Mouse (Mus musculus): Measurements from ENCODE around the gene Fdx1l.

Gene Fdx1l

GRCm38 (mm10) chr9:21073044-21073840, at the start of gene Fdx1l, which contains the start of gene Gm49373:
Gene Fdx1l, minus strand, starts transcription at chr9:21073614.
Gene Gm49373, minus strand, starts transcription at chr9:21073096.
- DNase-seq: peak; percentile 89 to 93

- DNase-seq: no peak
Observed at GRCm38 (mm10) chr9:21121483-21121882, 48.1 kb upstream of the Fdx1l start.

GRCm38 (mm10) chr9:21117073-21117472, 43.7 kb upstream of the Fdx1l start:
- no peak for DNase-seq

- no peak for DNase-seq
Observed at GRCm38 (mm10) chr9:21115105-21115504, 41.7 kb upstream of the Fdx1l start.

GRCm38 (mm10) chr9:21114190-21114589, 40.8 kb upstream of the Fdx1l start:
- peak; percentile 36 to 49 for DNase-seq

GRCm38 (mm10) chr9:21113751-21114150, 40.3 kb upstream of the Fdx1l start:
- no peak for DNase-seq

GRCm38 (mm10) chr9:21107607-21108237, 34.3 kb upstream of the Fdx1l start:
- no peak for DNase-seq

DNA sequence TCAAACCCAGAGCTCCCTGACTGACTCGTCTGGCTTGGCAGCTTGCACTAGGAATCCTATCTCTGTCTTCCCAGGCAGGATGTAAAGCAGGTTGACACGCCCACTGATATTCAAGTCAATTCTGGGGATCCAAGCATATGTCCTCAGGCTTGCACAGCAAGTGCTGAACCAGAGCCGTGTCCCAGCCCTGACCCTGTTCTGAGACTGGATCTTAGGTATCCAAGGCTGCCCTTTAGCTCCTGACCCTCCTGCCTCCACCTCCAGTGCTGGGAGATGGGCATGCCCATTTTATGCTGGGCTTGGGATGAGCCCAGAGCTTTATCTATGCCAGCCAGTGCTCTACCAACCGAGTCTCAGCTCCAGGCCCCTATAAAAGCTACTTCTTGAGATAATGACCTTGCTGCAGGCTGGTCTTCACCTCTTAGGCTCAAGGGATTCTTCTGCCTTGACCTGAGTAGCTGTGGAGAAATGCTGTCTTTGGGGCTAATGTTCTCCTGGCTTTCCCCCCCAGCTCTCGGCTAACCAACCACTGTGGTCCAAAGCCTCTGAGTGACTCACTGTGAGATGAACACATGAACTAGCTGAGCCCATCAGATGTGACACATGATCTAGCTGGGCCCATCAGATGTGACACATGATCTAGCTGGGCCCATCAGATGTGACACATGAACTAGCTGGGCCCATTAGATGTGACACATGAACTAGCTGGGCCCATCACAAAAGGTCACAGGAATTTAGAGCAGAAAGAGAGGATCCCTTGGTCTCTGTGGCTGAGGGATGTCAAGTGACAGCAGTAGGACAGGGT, 32.5 kb upstream of the Fdx1l start:
- DNase-seq: no peak

DNA sequence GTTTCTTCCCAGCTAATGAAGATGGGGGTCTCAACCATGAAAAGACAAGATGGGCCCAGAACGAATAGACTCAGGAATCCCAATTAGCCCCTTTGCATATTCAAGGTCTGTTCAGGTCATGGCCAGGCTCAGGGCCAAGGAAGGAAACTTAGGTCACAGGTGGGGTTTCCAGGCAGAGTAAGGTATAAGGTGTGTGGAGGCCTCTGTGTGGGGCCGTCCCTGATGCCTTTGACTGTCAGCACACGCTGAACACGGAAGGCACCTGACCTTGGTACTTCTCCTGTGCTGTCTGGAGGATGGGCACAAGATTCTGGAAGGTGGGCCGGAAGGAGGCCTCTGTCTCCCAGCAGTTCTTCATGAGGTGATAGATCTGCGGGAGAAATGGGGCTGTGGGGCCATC, 31.4 kb upstream of the Fdx1l start:
- DNase-seq: no peak

- no peak for DNase-seq
Observed at GRCm38 (mm10) chr9:21102076-21102475, 28.7 kb upstream of the Fdx1l start.

DNA sequence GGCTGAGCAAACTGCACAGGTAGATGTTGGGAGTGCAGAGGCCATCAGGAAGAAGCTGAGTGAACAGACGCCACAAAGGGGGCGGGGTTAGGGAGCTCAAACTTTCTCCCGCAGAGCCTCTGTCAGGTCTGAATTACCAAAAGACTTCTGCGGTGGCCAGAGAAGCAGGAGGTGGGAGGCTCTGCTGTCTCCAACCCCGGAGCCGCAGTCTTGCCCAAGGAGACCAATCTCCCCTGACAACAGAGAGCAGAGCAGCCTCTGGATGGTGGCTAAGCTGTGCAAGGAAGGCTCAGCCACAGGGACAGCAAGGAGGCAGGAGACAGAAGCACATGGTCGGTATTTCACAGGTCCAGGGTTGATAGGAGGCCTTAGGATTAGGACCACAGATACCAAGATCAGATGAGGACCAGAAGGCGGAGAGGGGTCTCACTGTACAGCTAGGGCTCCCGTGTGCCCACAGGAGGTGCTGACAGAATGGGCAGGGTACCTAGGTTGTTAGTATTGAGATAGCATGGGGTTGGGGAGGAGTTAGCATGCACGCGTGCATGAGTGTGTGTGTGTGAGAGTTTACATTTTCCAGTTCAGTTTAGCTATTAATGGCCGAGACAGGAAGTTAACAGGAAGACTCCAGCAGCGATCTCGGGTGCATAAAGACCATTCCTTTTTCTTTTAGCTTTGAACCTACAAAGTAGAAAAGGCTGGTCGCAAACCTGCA, 27.2 kb upstream of the Fdx1l start:
- no peak for DNase-seq

DNA sequence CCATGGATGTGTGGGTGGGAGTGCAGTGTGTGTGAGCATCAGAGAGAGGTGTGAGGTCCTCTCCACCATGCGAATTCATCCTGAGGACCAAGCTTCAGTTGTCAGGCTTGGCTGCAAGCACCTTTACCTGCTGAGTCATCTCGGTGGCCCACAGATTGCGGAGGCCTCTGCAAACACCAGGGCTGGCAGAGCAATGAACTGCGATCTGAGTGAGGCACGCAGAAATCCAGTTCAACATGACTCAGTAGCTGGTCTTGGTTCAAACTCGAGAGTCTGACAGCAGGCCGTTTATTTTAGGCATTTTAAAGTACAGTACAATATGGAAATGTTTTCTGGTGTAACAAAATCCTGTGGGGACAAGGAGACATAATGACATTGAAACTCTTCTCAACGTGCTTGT, 24.4 kb upstream of the Fdx1l start:
- no peak for DNase-seq

- no peak for DNase-seq
Observed at GRCm38 (mm10) chr9:21095958-21096357, 22.5 kb upstream of the Fdx1l start.

DNA sequence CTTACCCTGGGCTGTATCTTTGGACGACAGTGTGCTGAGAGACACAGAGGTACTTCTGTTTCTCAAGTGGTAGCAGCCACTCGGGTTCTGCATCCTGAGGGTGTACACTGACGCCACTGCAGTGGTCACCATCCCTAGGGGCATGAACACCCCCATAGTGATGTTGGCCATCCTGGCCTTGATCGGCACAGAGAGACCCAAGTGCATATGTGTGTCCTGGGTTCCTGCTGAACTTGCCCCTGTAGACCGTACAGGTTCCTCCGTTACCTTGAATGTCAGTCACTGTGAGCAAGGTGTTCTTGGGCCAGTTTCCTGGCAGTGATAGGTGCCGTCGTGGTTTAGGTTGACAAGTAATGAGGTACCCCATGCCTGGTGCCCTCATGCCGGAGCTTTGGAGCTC, 20.0 kb upstream of the Fdx1l start:
- DNase-seq: no peak

DNA sequence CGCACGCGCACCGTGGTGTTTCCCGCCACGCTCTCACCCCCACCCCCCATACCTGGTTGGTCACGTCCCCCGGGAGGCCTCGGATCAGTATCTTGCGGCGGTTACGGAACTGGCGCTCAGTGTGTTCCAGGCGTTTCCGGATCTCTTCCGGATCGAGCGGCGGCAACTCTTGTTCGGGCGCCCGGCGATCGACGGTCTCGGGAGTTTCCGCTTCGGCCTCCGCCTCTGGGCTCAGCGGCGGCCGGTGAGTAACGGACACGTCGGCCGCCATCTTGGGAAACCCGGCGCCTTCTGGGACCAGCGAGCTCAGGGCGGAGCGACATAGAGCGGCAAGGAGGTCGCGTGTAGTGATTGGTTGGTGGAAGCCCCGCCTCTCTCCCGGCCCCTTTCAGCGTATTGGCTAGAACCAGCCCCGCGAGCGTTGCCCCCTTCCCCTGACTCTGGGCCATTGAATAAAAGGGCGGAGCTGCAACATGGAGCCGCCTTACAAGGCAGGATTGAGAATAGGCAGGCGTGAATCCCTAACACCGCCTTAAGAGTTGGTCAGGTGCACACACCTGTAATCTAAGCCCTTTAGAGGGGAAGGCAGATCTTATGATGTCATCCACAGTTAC, 18.4 kb upstream of the Fdx1l start, which contains the start of the genes Gm38431 and Raver1:
Gene Gm38431, minus strand, starts transcription at position 291 of the 614 bp plus-strand sequence.
Gene Raver1, minus strand, starts transcription at position 302 of the 614 bp plus-strand sequence.
- DNase-seq: peak; percentile 96 to 99

- DNase-seq: no peak
Observed at GRCm38 (mm10) chr9:21090972-21091706, 17.7 kb upstream of the Fdx1l start.

GRCm38 (mm10) chr9:21090537-21090936, 17.1 kb upstream of the Fdx1l start:
- no peak for DNase-seq

- DNase-seq: no peak
Observed at GRCm38 (mm10) chr9:21083324-21083723, 9.9 kb upstream of the Fdx1l start.

- peak in 1 of 2 experiments; percentile 35 for DNase-seq
Observed at GRCm38 (mm10) chr9:21081127-21081526, 7.7 kb upstream of the Fdx1l start.

DNA sequence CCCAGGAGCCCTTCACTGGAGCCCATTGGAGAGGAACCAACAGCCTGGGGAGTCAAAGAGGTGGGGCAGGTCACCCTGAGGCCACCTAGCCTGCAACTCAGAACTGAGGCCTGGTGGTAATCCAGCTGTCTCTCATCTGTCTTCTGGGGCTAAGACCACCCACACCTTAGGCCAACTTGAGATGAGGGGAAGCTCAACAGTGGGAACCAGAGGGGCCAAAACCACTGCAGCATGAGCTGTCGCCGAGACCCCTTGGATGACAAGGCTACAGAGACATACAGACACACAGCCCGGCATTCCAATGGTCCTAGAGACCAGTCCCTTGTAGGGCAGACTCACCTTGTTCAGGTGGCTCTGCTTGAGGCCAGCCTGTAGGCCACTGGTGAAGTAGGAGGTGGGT, 2.2 kb upstream of the Fdx1l start:
- no peak for DNase-seq

GRCm38 (mm10) chr9:21074173-21074572, 759 bp upstream of the Fdx1l start:
- no peak for DNase-seq
